Mouse (Mus musculus) bone marrow macrophage, adult 2 months (primary cell): ENCODE data around the gene Cldn7. TPM values are rescaled to one million over a fixed set of nuclear protein-coding genes. Genes with fewer than 3 reads are reported as not detected.
A peak's percentile ranks its signal among the peaks of the same experiment; 100 is the strongest.

ENCODE experiments used
- H3K27ac ChIP-seq: 2 replicates; pipeline ENCODE4 v1.5.1; 2012; ENCODE audit warnings: low read depth, low read length; ENCODE audit not compliant: insufficient read depth
- H3K4me1 ChIP-seq: 2 replicates; pipeline ENCODE4 v1.6.1; 2012; ENCODE audit warnings: low read length; ENCODE audit not compliant: control insufficient read depth, insufficient read depth
- H3K4me3 ChIP-seq: 2 replicates; pipeline ENCODE4 v1.5.1; 2012; ENCODE audit warnings: mild to moderate bottlenecking, low read length, moderate library complexity; ENCODE audit not compliant: insufficient read depth
- CTCF ChIP-seq: IDR thresholded peaks from 2 replicates; pipeline ENCODE4 v1.5.1; 2012; ENCODE audit warnings: low read depth, mild to moderate bottlenecking, low read length, moderate library complexity
- POLR2A ChIP-seq: IDR thresholded peaks from 2 replicates; pipeline ENCODE4 v1.6.1; 2012; ENCODE audit warnings: mild to moderate bottlenecking, low read depth, low read length, borderline replicate concordance
- polyA plus RNA-seq: library from polyadenylated mRNA; stranded (reverse); fragments of >200 nt; gene quantifications from 2 replicates; pipeline ENCODE4 v1.2.4, GENCODE M21; 2012; ENCODE audit not compliant: missing spikeins, insufficient read depth, insufficient read length

The Cldn7 gene
- polyA plus RNA-seq, 1 experiment: not detected

- no peaks in the 10 kb centered on the region for H3K4me1 ChIP-seq
- H3K27ac ChIP-seq: no peak overlapping the region
- TF ChIP-seq POLR2A: no peak
- no peak for TF ChIP-seq CTCF
- H3K4me3 ChIP-seq: no peak overlapping the region
These were observed 24.8 kb upstream of the Cldn7 start for GRCm38 (mm10) chr11:69939731-69940130.

- no peak overlapping the region for H3K4me3 ChIP-seq
- no peaks in the 10 kb centered on the region for H3K4me1 ChIP-seq
- TF ChIP-seq POLR2A: no peak
- no peak for TF ChIP-seq CTCF
- H3K27ac ChIP-seq: no peak overlapping the region
These were observed 23.6 kb upstream of the Cldn7 start for GRCm38 (mm10) chr11:69940962-69941361.

GRCm38 (mm10) chr11:69945216-69945615 is 19.4 kb upstream of the Cldn7 start:
- H3K27ac ChIP-seq: no peak overlapping the region

GRCm38 (mm10) chr11:69945997-69946891 is 18.3 kb upstream of the Cldn7 start:
- Histone ChIP-seq H3K4me3 (no peak overlapping the region), H3K27ac (no peak overlapping the region), H3K4me1 (peaks cover 5% of the 10 kb centered on the region; the same call in 1 of the 2 replicates)
- TF ChIP-seq POLR2A: no peak
- TF ChIP-seq CTCF: no peak

More at GRCm38 (mm10) chr11:69945216-69945615, 19.4 kb upstream of the Cldn7 start:
- TF ChIP-seq POLR2A: no peak
- TF ChIP-seq CTCF: no peak
- Histone ChIP-seq H3K4me3 (no peak overlapping the region), H3K4me1 (peaks cover 5% of the 10 kb centered on the region; the same call in 1 of the 2 replicates)

GRCm38 (mm10) chr11:69947337-69948065 is 17.1 kb upstream of the Cldn7 start:
- H3K4me3 ChIP-seq: peak overlapping the region; percentile 6; the same call in 1 of the 2 replicates
- no peak overlapping the region for H3K27ac ChIP-seq
- peaks cover 5% of the 10 kb centered on the region; the same call in 1 of the 2 replicates for H3K4me1 ChIP-seq
- TF ChIP-seq CTCF: no peak
- TF ChIP-seq POLR2A: no peak

- Histone ChIP-seq H3K27ac (no peak within 1 kb of the TSS), H3K4me1 (peaks cover 5% of the 10 kb centered on the region; the same call in 1 of the 2 replicates), H3K4me3 (peak within 1 kb of the TSS; percentile 41)
- TF ChIP-seq CTCF (no peak), POLR2A (no peak)
These were observed 16.4 kb upstream of the Cldn7 start, which contains the start of gene Slc2a4 for GRCm38 (mm10) chr11:69948066-69948762. TSS of gene Slc2a4 (minus strand) at chr11:69948188.

- Histone ChIP-seq H3K27ac (no peak overlapping the region), H3K4me1 (peaks cover 5% of the 10 kb centered on the region; the same call in 1 of the 2 replicates), H3K4me3 (peak overlapping the region; percentile 41)
- peak; percentile 76 for TF ChIP-seq CTCF
- TF ChIP-seq POLR2A: no peak
These were observed 15.8 kb upstream of the Cldn7 start for GRCm38 (mm10) chr11:69948763-69949150.

GRCm38 (mm10) chr11:69950807-69951459 is 13.6 kb upstream of the Cldn7 start:
- no peak overlapping the region for H3K27ac ChIP-seq
- no peak for TF ChIP-seq POLR2A
- TF ChIP-seq CTCF: peak; percentile 13; the same call in 1 of the 2 replicates
- peaks cover 5% of the 10 kb centered on the region; the same call in 1 of the 2 replicates for H3K4me1 ChIP-seq
- H3K4me3 ChIP-seq: no peak overlapping the region

- H3K27ac ChIP-seq: no peak overlapping the region
- peaks cover 5% of the 10 kb centered on the region; the same call in 1 of the 2 replicates for H3K4me1 ChIP-seq
- no peak for TF ChIP-seq CTCF
- TF ChIP-seq POLR2A: no peak
- H3K4me3 ChIP-seq: no peak overlapping the region
These were observed 12.3 kb upstream of the Cldn7 start for GRCm38 (mm10) chr11:69952274-69952673.
